Mouse (Mus musculus) liver, embryonic 14.5 days (tissue): ENCODE data around the gene Creb5.

Source experiments
- CTCF ChIP-seq: IDR thresholded peaks from 2 replicates; pipeline ENCODE4 v1.5.1; 2016; ENCODE audit warnings: antibody characterized with exemption, low read depth, control low read depth
- EP300 ChIP-seq: IDR thresholded peaks from 2 replicates; pipeline ENCODE4 v1.6.1; 2016; ENCODE audit warnings: antibody characterized with exemption, low read depth

DNA sequence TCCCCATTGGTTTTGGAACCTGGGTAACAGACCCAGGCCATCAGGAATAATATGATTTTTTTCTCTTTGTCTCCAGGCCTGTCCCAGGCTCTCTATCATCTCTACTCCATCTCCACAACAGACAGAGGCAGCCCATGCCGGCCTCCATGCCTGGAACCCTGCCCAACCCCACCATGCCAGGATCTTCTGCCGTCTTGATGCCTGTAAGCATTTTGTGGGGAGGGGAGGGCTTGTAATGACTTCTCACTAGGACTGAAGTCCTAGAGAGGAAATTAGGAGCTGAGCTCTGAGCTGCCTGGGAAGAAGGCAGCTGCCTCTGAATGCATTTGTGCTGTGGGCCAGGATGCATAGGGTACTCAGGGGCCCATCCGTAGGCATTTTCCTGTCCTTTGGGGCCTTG, 317.3 kb downstream of the Creb5 start:
- no peak for TF ChIP-seq CTCF
- no peak for TF ChIP-seq EP300
